Mouse (Mus musculus) lung, embryonic 16.5 days (tissue): ENCODE data around the gene Trp63. TPM values are rescaled to one million over a fixed set of nuclear protein-coding genes. Genes with fewer than 3 reads are reported as not detected.

Experiments
- ATAC-seq: fragments of 200-750 bp; cut with Nextera tagmentation; 2 replicates; pipeline ENCODE4 v1.8.0; 2017; ENCODE audit warnings: low read depth, mild to moderate bottlenecking, moderate library complexity
- H3K27ac ChIP-seq: fragments of 300-500 bp; sonication (generic); 2 replicates; pipeline ENCODE4 v1.5.1; 2014; ENCODE audit warnings: mild to moderate bottlenecking, control low read depth, low read length
- H3K27me3 ChIP-seq: fragments of 300-500 bp; sonication (generic); 2 replicates; pipeline ENCODE4 v1.6.1; 2014; ENCODE audit warnings: low read depth, low read length, mixed read lengths; ENCODE audit not compliant: control insufficient read depth, insufficient read depth
- H3K36me3 ChIP-seq: fragments of 300-500 bp; sonication (generic); 2 replicates; pipeline ENCODE4 v1.6.1; 2014; ENCODE audit warnings: low read length; ENCODE audit not compliant: control insufficient read depth, insufficient read depth
- H3K4me1 ChIP-seq: fragments of 300-500 bp; sonication (generic); replicated peaks from 2 replicates; pipeline ENCODE4 v1.6.1; 2014; ENCODE audit warnings: low read length, mixed read lengths; ENCODE audit not compliant: control insufficient read depth, insufficient read depth
- H3K4me2 ChIP-seq: fragments of 300-500 bp; sonication (generic); 2 replicates; pipeline ENCODE4 v1.6.1; 2014; ENCODE audit warnings: low read depth, low read length, control low read depth
- H3K4me3 ChIP-seq: fragments of 300-500 bp; sonication (generic); 2 replicates; pipeline ENCODE4 v1.5.1; 2014; ENCODE audit warnings: mild to moderate bottlenecking, low read length, control low read depth
- H3K9ac ChIP-seq: fragments of 300-500 bp; sonication (generic); 2 replicates; pipeline ENCODE4 v1.6.1; 2014; ENCODE audit warnings: low read length, control low read depth
- H3K9me3 ChIP-seq: fragments of 300-500 bp; sonication (generic); 2 replicates; pipeline ENCODE4 v1.6.1; 2016; ENCODE audit warnings: low read length; ENCODE audit not compliant: control insufficient read depth
- WGBS: fragments of 180-500 bp; shearing (Covaris S2); extraction: QIAGEN DNeasy Blood & Tissue Kit; methylation state at CpG from one replicate; pipeline ENCODE4 v1.1.7; 2014; 5-methylcytosine and 5-hydroxymethylcytosine counted together
- polyA plus RNA-seq: library from polyadenylated mRNA; unstranded; fragments of >200 nt; fragmentation: Nextera tagmentation; extraction: Ambion mirVana; gene quantifications from 2 replicates; pipeline ENCODE4 v1.2.1, GENCODE M21; 2015

Trp63 gene
- polyA plus RNA-seq, 1 experiment from 2014 or later = 1.8 TPM

- Histone ChIP-seq H3K36me3 (no peaks in the 10 kb centered on the region), H3K4me1 (no peaks in the 10 kb centered on the region), H3K27me3 (no peaks in the 10 kb centered on the region), H3K4me3 (no peak overlapping the region), H3K4me2 (no peak overlapping the region), H3K9me3 (no peaks in the 10 kb centered on the region), H3K27ac (no peak overlapping the region), H3K9ac (no peak overlapping the region)
- ATAC-seq = no peak
- 85% methylated on average over 2 of the region's 2 CpGs for WGBS
Observed at GRCm38 (mm10) chr16:25701252-25701651, 17.7 kb downstream of the Trp63 start.

DNA sequence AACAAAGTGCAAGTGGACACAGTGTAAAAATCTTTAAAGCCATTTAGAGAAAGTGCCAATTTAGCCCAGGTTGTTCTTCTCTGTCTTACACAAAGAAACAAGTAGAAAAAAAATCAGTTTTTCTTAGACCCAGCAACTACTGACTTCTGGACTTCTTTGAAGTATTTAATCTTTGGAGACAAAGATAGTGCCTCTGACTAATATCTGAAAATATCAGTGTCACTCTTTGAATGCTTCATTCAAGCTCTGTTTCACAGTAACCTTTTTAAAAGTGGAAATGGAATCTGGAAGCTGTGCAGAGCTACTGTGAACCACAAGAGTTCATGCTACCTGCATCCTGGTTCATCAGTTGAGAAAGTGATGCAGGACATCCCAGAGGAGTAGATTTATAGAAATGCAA lies 22.7 kb downstream of the Trp63 start:
- no peak overlapping the region for H3K4me3 ChIP-seq
- H3K4me1 ChIP-seq = no peaks in the 10 kb centered on the region
- H3K27ac ChIP-seq = no peak overlapping the region
- H3K9me3 ChIP-seq = no peaks in the 10 kb centered on the region
- H3K9ac ChIP-seq = no peak overlapping the region
- H3K4me2 ChIP-seq = no peak overlapping the region
- no peaks in the 10 kb centered on the region for H3K36me3 ChIP-seq
- ATAC-seq = no peak
- H3K27me3 ChIP-seq = no peaks in the 10 kb centered on the region

GRCm38 (mm10) chr16:25715790-25716189 lies 32.2 kb downstream of the Trp63 start:
- no peaks in the 10 kb centered on the region for H3K9me3 ChIP-seq
- no peak overlapping the region for H3K27ac ChIP-seq
- no peaks in the 10 kb centered on the region for H3K36me3 ChIP-seq
- no peaks in the 10 kb centered on the region for H3K27me3 ChIP-seq
- 89% methylated on average over 3 of the region's 3 CpGs for WGBS
- no peak overlapping the region for H3K4me3 ChIP-seq
- no peak overlapping the region for H3K9ac ChIP-seq
- no peak for ATAC-seq
- H3K4me2 ChIP-seq = no peak overlapping the region
- no peaks in the 10 kb centered on the region for H3K4me1 ChIP-seq

DNA sequence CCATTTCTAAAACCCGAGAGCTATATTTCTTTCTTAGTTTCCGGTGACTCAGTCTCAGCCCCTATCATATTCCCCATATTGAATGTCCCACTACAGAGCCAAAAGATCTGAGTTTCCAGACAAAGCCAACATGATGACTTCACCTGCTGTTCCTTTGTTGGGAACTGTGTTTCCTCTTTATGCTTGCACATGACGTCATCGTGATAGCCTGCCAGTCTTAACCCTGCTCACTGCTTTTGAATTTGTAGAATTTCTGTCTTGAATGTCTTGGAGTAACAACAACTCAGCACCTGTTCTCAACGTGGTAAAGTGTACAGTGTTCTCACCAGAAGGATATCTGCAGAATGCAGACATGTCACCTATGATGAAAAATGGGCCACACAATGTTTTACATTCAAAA lies 39.6 kb downstream of the Trp63 start:
- no peaks in the 10 kb centered on the region for H3K9me3 ChIP-seq
- 75% methylated on average over 5 of the region's 5 CpGs for WGBS

GRCm38 (mm10) chr16:25727001-25727400 lies 43.4 kb downstream of the Trp63 start:
- WGBS = 86% methylated on average over 5 of the region's 5 CpGs
- H3K9ac ChIP-seq = no peak overlapping the region
- no peak for ATAC-seq
- no peak overlapping the region for H3K4me3 ChIP-seq
- H3K27ac ChIP-seq = no peak overlapping the region
- H3K36me3 ChIP-seq = no peaks in the 10 kb centered on the region
- H3K4me2 ChIP-seq = no peak overlapping the region
- no peaks in the 10 kb centered on the region for H3K4me1 ChIP-seq
- no peaks in the 10 kb centered on the region for H3K9me3 ChIP-seq
- H3K27me3 ChIP-seq = no peaks in the 10 kb centered on the region

More for the DNA sequence above, 39.6 kb downstream of the Trp63 start:
- Histone ChIP-seq H3K4me2 (no peak overlapping the region), H3K27me3 (no peaks in the 10 kb centered on the region), H3K36me3 (no peaks in the 10 kb centered on the region), H3K4me3 (no peak overlapping the region), H3K4me1 (no peaks in the 10 kb centered on the region), H3K9ac (no peak overlapping the region), H3K27ac (no peak overlapping the region)
- no peak for ATAC-seq

DNA sequence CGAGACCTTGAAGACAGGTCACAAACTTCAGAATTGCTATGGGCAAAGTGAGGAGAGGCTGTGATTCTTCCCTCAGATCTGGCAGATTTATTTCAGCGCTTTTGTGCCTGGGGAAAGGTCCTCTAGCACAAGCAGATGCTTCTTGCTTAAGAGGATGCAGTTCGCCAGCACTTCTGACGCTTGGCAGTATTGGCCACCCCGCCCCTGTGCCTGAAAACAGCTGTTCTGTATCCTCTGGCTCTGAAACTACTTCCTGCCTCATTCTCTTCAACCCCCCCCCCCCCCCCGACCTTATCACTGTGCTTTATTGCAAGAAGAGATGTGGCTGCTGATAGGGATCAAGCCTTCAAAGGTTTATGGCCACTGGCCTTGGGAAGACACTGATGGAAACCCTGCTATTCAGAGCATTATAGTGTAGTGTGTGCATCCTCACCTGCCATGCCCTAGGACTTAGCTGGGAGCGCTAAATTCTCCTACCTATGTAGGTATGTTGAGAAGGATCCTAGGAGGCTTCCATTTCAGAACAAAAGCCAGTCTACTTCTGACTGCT lies 44.5 kb downstream of the Trp63 start:
- 39% methylated on average over 7 of the region's 7 CpGs for WGBS

GRCm38 (mm10) chr16:25736912-25737311 lies 53.3 kb downstream of the Trp63 start:
- WGBS = 72% methylated on average over 3 of the region's 3 CpGs
- no peak overlapping the region for H3K9ac ChIP-seq
- H3K4me3 ChIP-seq = no peak overlapping the region
- no peaks in the 10 kb centered on the region for H3K4me1 ChIP-seq
- no peaks in the 10 kb centered on the region for H3K36me3 ChIP-seq
- no peak overlapping the region for H3K4me2 ChIP-seq
- no peaks in the 10 kb centered on the region for H3K27me3 ChIP-seq
- H3K27ac ChIP-seq = no peak overlapping the region
- no peak for ATAC-seq
- H3K9me3 ChIP-seq = no peaks in the 10 kb centered on the region

More for the DNA sequence above, 44.5 kb downstream of the Trp63 start:
- Histone ChIP-seq H3K4me1 (no peaks in the 10 kb centered on the region), H3K9ac (no peak overlapping the region), H3K27me3 (no peaks in the 10 kb centered on the region), H3K4me3 (no peak overlapping the region), H3K4me2 (no peak overlapping the region), H3K36me3 (no peaks in the 10 kb centered on the region), H3K27ac (no peak overlapping the region), H3K9me3 (no peaks in the 10 kb centered on the region)
- ATAC-seq = peak; percentile 84

DNA sequence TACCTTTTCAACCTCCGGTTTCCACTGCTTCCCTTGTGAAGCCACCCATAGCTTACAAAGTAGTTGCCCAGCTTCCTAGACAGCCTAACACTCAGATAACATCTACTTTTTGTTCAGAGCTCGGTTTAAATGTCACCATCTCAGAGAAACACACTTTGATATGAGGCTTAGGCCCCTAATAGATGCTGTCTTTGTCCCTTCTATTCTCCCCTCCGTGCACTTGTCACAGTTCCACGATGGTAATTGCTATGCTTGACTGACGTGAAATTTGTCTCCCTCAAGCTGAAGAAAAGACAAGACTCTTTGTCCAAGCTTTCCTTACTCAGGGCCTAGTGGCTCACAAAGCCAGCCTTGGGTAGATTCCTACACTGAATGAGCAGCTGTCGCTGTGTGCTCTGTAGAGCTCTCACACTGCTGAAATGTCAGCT lies 54.1 kb downstream of the Trp63 start:
- H3K4me2 ChIP-seq = no peak overlapping the region
- H3K9me3 ChIP-seq = no peaks in the 10 kb centered on the region
- WGBS = 70% methylated on average over 6 of the region's 6 CpGs
- no peak for ATAC-seq
- no peak overlapping the region for H3K9ac ChIP-seq
- no peaks in the 10 kb centered on the region for H3K36me3 ChIP-seq
- no peak overlapping the region for H3K27ac ChIP-seq
- H3K27me3 ChIP-seq = no peaks in the 10 kb centered on the region
- H3K4me3 ChIP-seq = no peak overlapping the region
- no peaks in the 10 kb centered on the region for H3K4me1 ChIP-seq

- Histone ChIP-seq H3K27ac (peak overlapping the region; percentile 9; the same call in 1 of the 2 replicates), H3K9me3 (no peaks in the 10 kb centered on the region), H3K4me3 (no peak overlapping the region), H3K4me2 (no peak overlapping the region; the same call in 1 of the 2 replicates), H3K27me3 (no peaks in the 10 kb centered on the region), H3K4me1 (peaks cover 5% of the 10 kb centered on the region; the same call in 1 of the 2 replicates), H3K36me3 (no peaks in the 10 kb centered on the region), H3K9ac (no peak overlapping the region)
- WGBS = 10% methylated on average over 3 of the region's 3 CpGs
- peak; percentile 94 for ATAC-seq
Observed at GRCm38 (mm10) chr16:25746807-25747206, 63.2 kb downstream of the Trp63 start.

- Histone ChIP-seq H3K27ac (no peak overlapping the region), H3K27me3 (no peaks in the 10 kb centered on the region), H3K9me3 (no peaks in the 10 kb centered on the region), H3K4me2 (no peak overlapping the region), H3K36me3 (no peaks in the 10 kb centered on the region), H3K4me1 (peaks cover 5% of the 10 kb centered on the region; the same call in 1 of the 2 replicates), H3K4me3 (no peak overlapping the region), H3K9ac (no peak overlapping the region)
- 84% methylated on average over 11 of the region's 11 CpGs for WGBS
- no peak for ATAC-seq
Observed at GRCm38 (mm10) chr16:25751866-25752265, 68.3 kb downstream of the Trp63 start.
